Mouse (Mus musculus): ENCODE measurements around the gene Mpnd. TPM values are rescaled to one million over a fixed set of nuclear protein-coding genes. Genes with fewer than 3 reads are reported as not detected.

The Mpnd gene
- polyA plus RNA-seq, 1 experiment from 2014 or later = 127 TPM

GRCm38 (mm10) chr17:55971453-55971852 is 34.1 kb upstream of the Mpnd start:
- Histone ChIP-seq H3K4me2 (ENCODE audit: low read length) (peak overlapping the region; percentile 86), H3K36me3 (ENCODE audit: control insufficient read depth, insufficient read depth, low read length) (peaks cover 9% of the 10 kb centered on the region; the same call in 1 of the 2 replicates), H3K27ac (ENCODE audit: low read depth, low read length) (no peak overlapping the region), H3K27me3 (replicated peaks; ENCODE audit: control insufficient read depth, insufficient read depth, low read length) (no peaks in the 10 kb centered on the region), H3K4me3 (ENCODE audit: low read length) (peak overlapping the region; percentile 69), H3K9me3 (ENCODE audit: control insufficient read depth, low read length) (no peaks in the 10 kb centered on the region), H3K9ac (ENCODE audit: low read depth, low read length) (peak overlapping the region; percentile 91), H3K4me1 (ENCODE audit: control insufficient read depth, insufficient read depth, low read depth, low read length) (peaks cover 29% of the 10 kb centered on the region)
- 20% methylated on average over 22 of the region's 22 CpGs for WGBS
- ATAC-seq = no peak

GRCm38 (mm10) chr17:55976255-55976862 is 29.2 kb upstream of the Mpnd start:
- H3K9me3 ChIP-seq (ENCODE audit: control insufficient read depth, low read length) = no peaks in the 10 kb centered on the region
- H3K4me3 ChIP-seq (ENCODE audit: low read length) = no peak overlapping the region
- no peaks in the 10 kb centered on the region for H3K27me3 ChIP-seq (replicated peaks; ENCODE audit: control insufficient read depth, insufficient read depth, low read length)
- 16% methylated on average over 13 of the region's 13 CpGs for WGBS
- H3K36me3 ChIP-seq (ENCODE audit: control insufficient read depth, insufficient read depth, low read length) = peaks cover 3% of the 10 kb centered on the region; the same call in 1 of the 2 replicates
- peak overlapping the region; percentile 46 for H3K9ac ChIP-seq (ENCODE audit: low read depth, low read length)
- 0 out of 2 replicates have a peak overlapping the region, but pooled peaks have one; percentile 32 for H3K27ac ChIP-seq (ENCODE audit: low read depth, low read length)
- H3K4me1 ChIP-seq (ENCODE audit: control insufficient read depth, insufficient read depth, low read depth, low read length) = peaks cover 12% of the 10 kb centered on the region
- ATAC-seq = peak; percentile 66
- H3K4me2 ChIP-seq (ENCODE audit: low read length) = no peak overlapping the region

GRCm38 (mm10) chr17:55977301-55977700 is 28.2 kb upstream of the Mpnd start:
- Histone ChIP-seq H3K27ac (ENCODE audit: low read depth, low read length) (no peak overlapping the region), H3K4me1 (ENCODE audit: control insufficient read depth, insufficient read depth, low read depth, low read length) (peaks cover 7% of the 10 kb centered on the region), H3K9me3 (ENCODE audit: control insufficient read depth, low read length) (no peaks in the 10 kb centered on the region), H3K4me2 (ENCODE audit: low read length) (no peak overlapping the region), H3K27me3 (replicated peaks; ENCODE audit: control insufficient read depth, insufficient read depth, low read length) (no peaks in the 10 kb centered on the region), H3K4me3 (ENCODE audit: low read length) (no peak overlapping the region), H3K9ac (ENCODE audit: low read depth, low read length) (no peak overlapping the region), H3K36me3 (ENCODE audit: control insufficient read depth, insufficient read depth, low read length) (peaks cover 3% of the 10 kb centered on the region; the same call in 1 of the 2 replicates)
- ATAC-seq = no peak
- WGBS = 50% methylated on average over 3 of the region's 3 CpGs

- WGBS = 7% methylated on average over 35 of the region's 35 CpGs
Observed at GRCm38 (mm10) chr17:55986030-55986961, 19.2 kb upstream of the Mpnd start, which contains the start of gene Fsd1. TSS of gene Fsd1 (plus strand) at chr17:55986509.

GRCm38 (mm10) chr17:55990278-55990898 is 15.1 kb upstream of the Mpnd start:
- ATAC-seq = no peak

More at GRCm38 (mm10) chr17:55986030-55986961, 19.2 kb upstream of the Mpnd start, which contains the start of gene Fsd1:
- Histone ChIP-seq H3K27me3 (replicated peaks; ENCODE audit: control insufficient read depth, insufficient read depth, low read length) (no peaks in the 10 kb centered on the region), H3K27ac (ENCODE audit: low read depth, low read length) (peak within 1 kb of the TSS; percentile 78), H3K4me1 (ENCODE audit: control insufficient read depth, insufficient read depth, low read depth, low read length) (peaks cover 11% of the 10 kb centered on the region), H3K4me2 (ENCODE audit: low read length) (peak within 1 kb of the TSS; percentile 65), H3K9me3 (ENCODE audit: control insufficient read depth, low read length) (no peaks in the 10 kb centered on the region), H3K36me3 (ENCODE audit: control insufficient read depth, insufficient read depth, low read length) (peaks cover 6% of the 10 kb centered on the region; the same call in 1 of the 2 replicates), H3K4me3 (ENCODE audit: low read length) (peak within 1 kb of the TSS; percentile 57), H3K9ac (ENCODE audit: low read depth, low read length) (peak within 1 kb of the TSS; percentile 89)
- peak; percentile 88 for ATAC-seq

GRCm38 (mm10) chr17:55996007-55996406 is 9.5 kb upstream of the Mpnd start:
- ATAC-seq = no peak
- 69% methylated on average over 15 of the region's 15 CpGs for WGBS
- H3K9ac ChIP-seq (ENCODE audit: low read depth, low read length) = no peak overlapping the region
- no peaks in the 10 kb centered on the region for H3K9me3 ChIP-seq (ENCODE audit: control insufficient read depth, low read length)
- no peak overlapping the region for H3K27ac ChIP-seq (ENCODE audit: low read depth, low read length)
- H3K27me3 ChIP-seq (replicated peaks; ENCODE audit: control insufficient read depth, insufficient read depth, low read length) = peaks cover 9% of the 10 kb centered on the region
- H3K4me3 ChIP-seq (ENCODE audit: low read length) = no peak overlapping the region
- no peak overlapping the region for H3K4me2 ChIP-seq (ENCODE audit: low read length)
- no peaks in the 10 kb centered on the region; the same call in 1 of the 2 replicates for H3K4me1 ChIP-seq (ENCODE audit: control insufficient read depth, insufficient read depth, low read depth, low read length)
- peaks cover 27% of the 10 kb centered on the region for H3K36me3 ChIP-seq (ENCODE audit: control insufficient read depth, insufficient read depth, low read length)

More at GRCm38 (mm10) chr17:55990278-55990898, 15.1 kb upstream of the Mpnd start:
- Histone ChIP-seq H3K4me1 (ENCODE audit: control insufficient read depth, insufficient read depth, low read depth, low read length) (peaks cover 11% of the 10 kb centered on the region), H3K9ac (ENCODE audit: low read depth, low read length) (no peak overlapping the region), H3K9me3 (ENCODE audit: control insufficient read depth, low read length) (no peaks in the 10 kb centered on the region), H3K4me2 (ENCODE audit: low read length) (no peak overlapping the region), H3K36me3 (ENCODE audit: control insufficient read depth, insufficient read depth, low read length) (peaks cover 19% of the 10 kb centered on the region), H3K27ac (ENCODE audit: low read depth, low read length) (no peak overlapping the region), H3K27me3 (replicated peaks; ENCODE audit: control insufficient read depth, insufficient read depth, low read length) (no peaks in the 10 kb centered on the region), H3K4me3 (ENCODE audit: low read length) (no peak overlapping the region)
- 86% methylated on average over 8 of the region's 8 CpGs for WGBS

GRCm38 (mm10) chr17:55999794-56000499 is 5.6 kb upstream of the Mpnd start:
- H3K4me2 ChIP-seq (ENCODE audit: low read length) = no peak overlapping the region; the same call in 1 of the 2 replicates
- no peak overlapping the region for H3K9ac ChIP-seq (ENCODE audit: low read depth, low read length)
- 7% methylated on average over 30 of the region's 30 CpGs for WGBS
- H3K27ac ChIP-seq (ENCODE audit: low read depth, low read length) = no peak overlapping the region
- no peak overlapping the region for H3K4me3 ChIP-seq (ENCODE audit: low read length)
- H3K36me3 ChIP-seq (ENCODE audit: control insufficient read depth, insufficient read depth, low read length) = peaks cover 16% of the 10 kb centered on the region
- H3K9me3 ChIP-seq (ENCODE audit: control insufficient read depth, low read length) = no peaks in the 10 kb centered on the region
- ATAC-seq = peak; percentile 8; the same call in 1 of the 2 replicates
- no peaks in the 10 kb centered on the region; the same call in 1 of the 2 replicates for H3K4me1 ChIP-seq (ENCODE audit: control insufficient read depth, insufficient read depth, low read depth, low read length)
- peaks cover 9% of the 10 kb centered on the region for H3K27me3 ChIP-seq (replicated peaks; ENCODE audit: control insufficient read depth, insufficient read depth, low read length)

GRCm38 (mm10) chr17:56003000-56003399 is 2.5 kb upstream of the Mpnd start:
- no peak for ATAC-seq
- 76% methylated on average over 3 of the region's 3 CpGs for WGBS
- Histone ChIP-seq H3K9ac (ENCODE audit: low read depth, low read length) (no peak overlapping the region), H3K27me3 (replicated peaks; ENCODE audit: control insufficient read depth, insufficient read depth, low read length) (peaks cover 9% of the 10 kb centered on the region), H3K36me3 (ENCODE audit: control insufficient read depth, insufficient read depth, low read length) (no peaks in the 10 kb centered on the region), H3K27ac (ENCODE audit: low read depth, low read length) (no peak overlapping the region), H3K9me3 (ENCODE audit: control insufficient read depth, low read length) (no peaks in the 10 kb centered on the region), H3K4me2 (ENCODE audit: low read length) (no peak overlapping the region), H3K4me3 (ENCODE audit: low read length) (no peak overlapping the region), H3K4me1 (ENCODE audit: control insufficient read depth, insufficient read depth, low read depth, low read length) (peaks cover 5% of the 10 kb centered on the region)
